Mouse (Mus musculus): Measurements from ENCODE around the gene Dmrtc2. TPM values are rescaled to one million over a fixed set of nuclear protein-coding genes. Genes with fewer than 3 reads are reported as not detected.

The Dmrtc2 gene
- total RNA-seq, 2 experiments from 2014 or later = not detected

GRCm38 (mm10) chr7:24861913-24862312 lies 7.9 kb upstream of the Dmrtc2 start, which contains the start of gene Gm9844:
Gene Gm9844, plus strand, starts transcription at chr7:24862213.
- no peak for DNase-seq (ENCODE audit: low spot score in 2 of 2)
- intact Hi-C loops (cut with DNase I) = no loop called here

GRCm38 (mm10) chr7:24862853-24863252 lies 7.0 kb upstream of the Dmrtc2 start:
- intact Hi-C loops (cut with DNase I) = no loop called here
- no peak for DNase-seq (ENCODE audit: low spot score in 2 of 2)

DNA sequence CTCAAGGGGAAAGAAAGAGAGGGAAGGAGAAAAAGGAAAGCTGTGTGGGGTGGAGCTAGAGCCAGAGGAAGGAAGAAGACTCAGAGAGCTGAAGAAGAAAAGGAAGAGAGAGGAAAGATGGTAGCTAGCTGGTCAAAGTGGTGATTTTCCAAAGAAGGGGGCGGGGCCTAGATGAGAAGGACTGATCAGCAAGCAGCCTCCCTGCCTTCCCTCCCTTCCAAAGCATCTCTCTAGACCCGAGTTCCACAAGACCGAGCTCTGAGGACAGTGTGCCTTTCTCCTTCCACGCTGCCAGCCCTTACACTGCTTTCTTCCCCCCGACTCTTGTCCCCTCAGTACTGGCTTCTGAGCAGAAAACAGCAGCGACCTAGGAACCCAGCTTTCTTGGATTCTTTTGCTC lies 5.7 kb upstream of the Dmrtc2 start:
- intact Hi-C loops (cut with DNase I) = no loop called here
- no peak for DNase-seq (ENCODE audit: low spot score in 2 of 2)

DNA sequence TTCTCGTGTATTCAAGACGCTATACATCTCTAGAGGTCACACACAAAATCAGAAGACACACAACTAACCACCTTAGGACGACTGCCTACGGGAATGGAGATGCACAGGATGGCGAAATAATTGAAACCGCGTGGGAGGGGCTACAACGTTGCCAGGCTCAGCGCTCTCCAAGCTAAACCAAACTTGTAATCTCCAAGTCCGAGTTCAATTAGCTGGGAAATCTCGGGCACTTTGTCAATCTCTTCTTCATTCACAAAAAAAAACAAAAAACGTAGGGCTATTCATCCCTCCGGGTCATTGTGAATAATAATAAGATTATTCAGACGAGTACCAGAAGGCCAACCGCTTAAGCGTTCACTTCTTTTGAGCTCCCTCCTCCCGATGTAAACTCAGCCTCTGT lies 777 bp upstream of the Dmrtc2 start:
- DNase-seq (ENCODE audit: low spot score in 2 of 2) = no peak
- intact Hi-C loops (cut with DNase I) = no loop called here

DNA sequence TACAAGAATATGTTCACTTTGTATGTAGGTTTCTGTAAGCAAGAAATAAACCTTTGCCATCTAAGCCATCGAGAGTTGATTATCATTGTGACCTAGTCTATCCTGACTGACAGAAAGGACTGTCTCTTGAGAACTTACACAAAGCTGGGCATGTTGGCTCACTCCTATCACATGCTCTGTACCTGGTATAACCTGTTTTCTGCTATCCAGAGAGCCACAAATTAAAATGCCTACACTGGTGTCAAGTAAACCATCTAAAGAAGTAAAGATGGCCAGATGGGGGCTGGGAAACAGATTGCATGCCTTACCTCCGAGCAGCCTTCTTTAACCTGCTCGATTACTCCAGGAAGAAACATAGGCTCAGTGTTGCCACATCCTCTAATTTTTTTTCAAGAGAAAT lies 7.7 kb downstream of the Dmrtc2 start:
- intact Hi-C loops (cut with DNase I) = loop anchor here (5.0 kb wide), 1 partner anchor 45 kb away; no protein-coding TSS in a partner anchor
- DNase-seq (ENCODE audit: low spot score in 2 of 2) = no peak

GRCm38 (mm10) chr7:24879620-24880019 lies 9.8 kb downstream of the Dmrtc2 start:
- DNase-seq (ENCODE audit: low spot score in 2 of 2) = no peak
- intact Hi-C loops (cut with DNase I) = loop anchor here (5.0 to 10.0 kb wide), 3 partner anchors 47 to 435 kb away; partner anchors contain the start of genes Grik5, Megf8 and Zfp574

GRCm38 (mm10) chr7:24882416-24883199 lies 12.8 kb downstream of the Dmrtc2 start:
- no peak for DNase-seq (ENCODE audit: low spot score in 2 of 2)
- intact Hi-C loops (cut with DNase I) = loop anchor here (10.0 kb wide), 2 partner anchors 192 to 432 kb away; partner anchors contain the start of genes Grik5, Megf8 and Zfp574

- intact Hi-C loops (cut with DNase I) = loop anchor here (10.0 kb wide), 2 partner anchors 191 to 431 kb away; partner anchors contain the start of genes Grik5, Megf8 and Zfp574
- peak; percentile 95 to 96 for DNase-seq (ENCODE audit: low spot score in 2 of 2)
These were observed 14.2 kb downstream of the Dmrtc2 start, which contains the start of gene Rps19 for GRCm38 (mm10) chr7:24883896-24884692. Gene Rps19, plus strand, starts transcription at chr7:24884371.

GRCm38 (mm10) chr7:24884693-24885291 lies 14.9 kb downstream of the Dmrtc2 start:
- no peak for DNase-seq (ENCODE audit: low spot score in 2 of 2)
- intact Hi-C loops (cut with DNase I) = loop anchor here (10.0 kb wide), 2 partner anchors 190 to 430 kb away; partner anchors contain the start of genes Grik5, Megf8 and Zfp574

GRCm38 (mm10) chr7:24885468-24886307 lies 15.8 kb downstream of the Dmrtc2 start:
- no peak for DNase-seq (ENCODE audit: low spot score in 2 of 2)
- intact Hi-C loops (cut with DNase I) = loop anchor here (10.0 kb wide), 2 partner anchors 189 to 429 kb away; partner anchors contain the start of genes Grik5, Megf8 and Zfp574

DNA sequence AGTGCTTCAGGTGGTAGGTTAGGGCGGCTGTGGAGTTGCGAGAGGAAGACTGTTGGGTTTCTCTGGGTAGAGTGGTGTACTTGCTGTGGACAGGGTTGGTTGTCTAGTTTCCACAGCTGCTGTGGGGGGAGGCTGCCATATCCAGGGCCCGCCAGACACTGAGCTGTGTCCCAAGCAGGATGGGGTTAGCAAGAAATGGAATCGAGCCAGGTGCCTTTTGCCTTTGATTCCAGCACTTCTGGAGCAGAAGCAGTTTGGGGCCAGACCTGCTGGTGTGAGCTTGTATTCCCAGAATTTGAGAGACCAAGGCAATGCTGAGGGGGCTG lies 16.4 kb downstream of the Dmrtc2 start:
- intact Hi-C loops (cut with DNase I) = loop anchor here (10.0 kb wide), 2 partner anchors 189 to 429 kb away; partner anchors contain the start of genes Grik5, Megf8 and Zfp574
- no peak for DNase-seq (ENCODE audit: low spot score in 2 of 2)

- no peak for DNase-seq (ENCODE audit: low spot score in 2 of 2)
- intact Hi-C loops (cut with DNase I) = loop anchor here (10.0 kb wide), 2 partner anchors 188 to 428 kb away; partner anchors contain the start of genes Grik5, Megf8 and Zfp574
These were observed 17.2 kb downstream of the Dmrtc2 start for GRCm38 (mm10) chr7:24887096-24887495.

DNA sequence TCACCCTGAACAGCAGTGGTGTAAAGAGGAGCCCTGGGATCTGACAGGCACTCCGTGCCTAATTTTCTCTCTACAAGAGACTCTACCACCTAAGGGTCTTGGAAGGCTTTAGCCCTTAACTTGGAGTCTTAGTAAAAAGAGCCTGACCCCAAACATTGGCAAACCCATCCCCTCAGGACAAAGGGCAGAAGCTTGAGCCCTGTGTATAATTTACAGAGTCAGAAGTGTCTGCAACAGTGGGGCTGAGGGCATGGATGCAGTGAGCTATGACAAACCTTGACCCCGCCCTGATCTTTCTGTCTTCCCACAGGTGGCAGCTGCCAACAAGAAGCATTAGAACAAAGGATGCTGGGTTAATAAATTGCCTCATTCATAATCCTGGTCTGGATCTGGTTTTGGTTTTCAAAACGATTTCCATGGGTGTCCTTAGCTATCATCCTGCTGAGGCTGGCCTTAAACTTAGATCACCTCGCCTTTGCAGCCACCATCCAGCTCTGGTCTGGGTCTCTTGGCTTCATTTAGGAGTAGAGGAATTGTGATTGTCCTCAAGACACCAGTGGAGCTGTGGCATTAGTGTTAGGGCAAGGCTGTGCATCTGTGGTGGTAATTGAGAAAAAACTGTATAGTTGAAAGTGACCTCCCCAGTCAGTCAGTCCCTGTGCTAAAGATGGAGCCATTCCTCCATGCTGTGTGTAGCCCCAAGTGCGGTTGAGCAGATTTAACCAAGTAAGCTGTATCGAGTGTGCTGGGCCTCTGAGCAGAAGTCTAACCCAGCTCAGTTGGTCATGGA lies 19.8 kb downstream of the Dmrtc2 start:
- intact Hi-C loops (cut with DNase I) = loop anchor here (2.0 to 10.0 kb wide), 3 partner anchors 75 to 425 kb away; partner anchors contain the start of genes Grik5, Megf8 and Zfp574
- DNase-seq (ENCODE audit: low spot score in 2 of 2) = no peak

GRCm38 (mm10) chr7:24890281-24891216 lies 20.7 kb downstream of the Dmrtc2 start:
- peak; percentile 53 to 73 for DNase-seq (ENCODE audit: low spot score in 2 of 2)
- intact Hi-C loops (cut with DNase I) = loop anchor here (2.0 kb wide), 1 partner anchor 74 kb away; no protein-coding TSS in a partner anchor

DNA sequence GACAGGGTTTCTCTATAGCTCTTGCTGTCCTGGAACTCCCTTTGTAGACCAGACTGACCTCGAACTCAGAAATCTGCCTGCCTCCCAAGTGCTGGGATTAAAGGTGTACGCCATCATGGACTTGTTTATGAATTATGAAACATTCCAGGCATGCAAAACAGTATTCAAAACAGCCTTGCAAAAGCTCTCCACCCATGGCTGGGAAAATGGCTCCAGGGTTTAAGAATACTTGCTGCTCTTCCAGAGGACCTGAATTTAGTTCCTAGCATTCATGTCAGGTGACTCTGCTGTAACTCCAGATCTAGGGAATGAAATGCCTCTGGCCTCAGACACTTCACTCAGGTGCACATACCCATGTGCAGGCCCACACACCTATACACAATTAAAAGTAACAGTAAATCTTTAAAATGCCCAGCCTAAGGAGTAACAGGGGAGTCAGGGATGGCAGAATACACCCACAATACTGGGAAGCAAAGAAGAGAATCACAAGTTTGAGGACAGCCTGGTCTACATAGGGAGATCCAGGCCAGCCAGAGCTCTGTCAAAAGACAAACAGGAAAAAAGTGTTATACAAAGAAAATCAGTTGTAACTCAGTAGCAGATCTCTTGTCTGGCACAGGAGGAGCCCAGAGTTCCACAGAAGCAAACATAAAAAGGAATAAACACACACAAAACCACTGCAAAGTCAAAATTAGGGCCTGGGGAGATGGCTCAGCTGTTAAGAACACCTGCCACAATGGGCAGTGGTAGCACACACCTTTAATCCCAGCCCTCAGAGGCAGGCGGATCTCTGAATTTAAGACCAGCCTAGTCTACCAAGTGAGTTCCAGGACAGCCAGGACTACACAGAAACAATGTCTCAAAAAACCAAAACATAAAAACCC lies 21.6 kb downstream of the Dmrtc2 start:
- DNase-seq (ENCODE audit: low spot score in 2 of 2) = no peak
- intact Hi-C loops (cut with DNase I) = loop anchor here (2.0 kb wide), 1 partner anchor 73 kb away; no protein-coding TSS in a partner anchor

GRCm38 (mm10) chr7:24892125-24892583 lies 22.3 kb downstream of the Dmrtc2 start:
- DNase-seq (ENCODE audit: low spot score in 2 of 2) = no peak
- intact Hi-C loops (cut with DNase I) = no loop called here

All from left cerebral cortex, postnatal 36 days (tissue).